Mouse (Mus musculus) skeletal muscle tissue, adult 2 months (tissue): Measurements from ENCODE around the gene Sytl3.

Experiments
- DNase-seq: peaks from one replicate; pipeline ENCODE4 v3.0.0-alpha.2; 2012; ENCODE audit warnings: low read depth, low spot score

Sytl3 gene

GRCm38 (mm10) chr17:6736306-6737272 is 77.7 kb downstream of the Sytl3 start:
- no peak for DNase-seq

GRCm38 (mm10) chr17:6737273-6737997 is 78.5 kb downstream of the Sytl3 start:
- no peak for DNase-seq

GRCm38 (mm10) chr17:6738836-6739235 is 79.9 kb downstream of the Sytl3 start:
- no peak for DNase-seq

GRCm38 (mm10) chr17:6739266-6739665 is 80.4 kb downstream of the Sytl3 start:
- no peak for DNase-seq

- DNase-seq, result no peak
These were observed 80.9 kb downstream of the Sytl3 start for GRCm38 (mm10) chr17:6739756-6740155.

GRCm38 (mm10) chr17:6740331-6741170 is 81.7 kb downstream of the Sytl3 start:
- DNase-seq, result no peak

GRCm38 (mm10) chr17:6741271-6741670 is 82.4 kb downstream of the Sytl3 start:
- DNase-seq, result no peak

- peak; percentile 54 for DNase-seq
These were observed 83.5 kb downstream of the Sytl3 start for GRCm38 (mm10) chr17:6742083-6743038.

- DNase-seq, result no peak
These were observed 84.2 kb downstream of the Sytl3 start for GRCm38 (mm10) chr17:6743039-6743575.

- DNase-seq, result no peak
These were observed 84.9 kb downstream of the Sytl3 start for GRCm38 (mm10) chr17:6743787-6744239.

GRCm38 (mm10) chr17:6744366-6744765 is 85.5 kb downstream of the Sytl3 start:
- DNase-seq, result no peak

GRCm38 (mm10) chr17:6744871-6745270 is 86.0 kb downstream of the Sytl3 start:
- DNase-seq, result no peak

GRCm38 (mm10) chr17:6745503-6745902 is 86.6 kb downstream of the Sytl3 start:
- DNase-seq, result no peak

- no peak for DNase-seq
These were observed 87.1 kb downstream of the Sytl3 start for GRCm38 (mm10) chr17:6745975-6746374.

GRCm38 (mm10) chr17:6746452-6747231 is 87.7 kb downstream of the Sytl3 start:
- peak; percentile 47 for DNase-seq

GRCm38 (mm10) chr17:6747478-6747877 is 88.6 kb downstream of the Sytl3 start:
- DNase-seq, result no peak

GRCm38 (mm10) chr17:6748779-6749464 is 90.0 kb downstream of the Sytl3 start:
- DNase-seq, result no peak

GRCm38 (mm10) chr17:6751221-6751859 is 92.4 kb downstream of the Sytl3 start:
- no peak for DNase-seq
